Mouse (Mus musculus) midbrain, embryonic 16.5 days (tissue): ENCODE measurements around the gene Rnf17. TPM values are rescaled to one million over a fixed set of nuclear protein-coding genes. Genes with fewer than 3 reads are reported as not detected.

ENCODE experiments used
- ATAC-seq: fragments of 200-750 bp; cut with Nextera tagmentation; 2 replicates; pipeline ENCODE4 v1.8.0; 2017; ENCODE audit warnings: moderate TSS enrichment
- H3K27ac ChIP-seq: fragments of 300-500 bp; sonication (generic); 2 replicates; pipeline ENCODE4 v1.5.1; 2014; ENCODE audit warnings: mild to moderate bottlenecking, low read length, mixed read lengths
- H3K27me3 ChIP-seq: fragments of 300-500 bp; sonication (generic); 2 replicates; pipeline ENCODE4 v1.6.1; 2014; ENCODE audit warnings: low read depth, low read length, mixed read lengths; ENCODE audit not compliant: control insufficient read depth, insufficient read depth
- H3K36me3 ChIP-seq: fragments of 300-500 bp; sonication (generic); 2 replicates; pipeline ENCODE4 v1.6.1; 2014; ENCODE audit warnings: mild to moderate bottlenecking, low read length, moderate library complexity, mixed read lengths; ENCODE audit not compliant: control insufficient read depth, insufficient read depth
- H3K4me1 ChIP-seq: fragments of 300-500 bp; sonication (generic); 2 replicates; pipeline ENCODE4 v1.6.1; 2014; ENCODE audit warnings: mild to moderate bottlenecking, low read length, mixed read lengths; ENCODE audit not compliant: control insufficient read depth, insufficient read depth
- H3K4me2 ChIP-seq: fragments of 300-500 bp; sonication (generic); 2 replicates; pipeline ENCODE4 v1.6.1; 2014; ENCODE audit warnings: mild to moderate bottlenecking, low read length, mixed read lengths
- H3K4me3 ChIP-seq: fragments of 300-500 bp; sonication (generic); 2 replicates; pipeline ENCODE4 v1.5.1; 2014; ENCODE audit warnings: low read depth, mild to moderate bottlenecking, low read length, moderate library complexity, mixed read lengths
- H3K9ac ChIP-seq: fragments of 300-500 bp; sonication (generic); 2 replicates; pipeline ENCODE4 v1.6.1; 2014; ENCODE audit warnings: low read depth, low read length, mixed read lengths
- H3K9me3 ChIP-seq: fragments of 300-500 bp; sonication (generic); replicated peaks from 2 replicates; pipeline ENCODE4 v1.6.1; 2014; ENCODE audit warnings: mild to moderate bottlenecking, low read length, mixed read lengths; ENCODE audit not compliant: control insufficient read depth, poor library complexity, severe bottlenecking
- WGBS: fragments of 180-500 bp; shearing (Covaris S2); extraction: QIAGEN DNeasy Blood & Tissue Kit; methylation state at CpG from one replicate; pipeline ENCODE4 v1.1.7; 2014; 5-methylcytosine and 5-hydroxymethylcytosine counted together
- polyA plus RNA-seq: library from polyadenylated mRNA; unstranded; fragments of >200 nt; fragmentation: Nextera tagmentation; extraction: Ambion mirVana; gene quantifications from 2 replicates; pipeline ENCODE4 v1.2.1, GENCODE M21; 2015

Gene Rnf17
- polyA plus RNA-seq, 1 experiment from 2014 or later = 1.3 TPM

DNA sequence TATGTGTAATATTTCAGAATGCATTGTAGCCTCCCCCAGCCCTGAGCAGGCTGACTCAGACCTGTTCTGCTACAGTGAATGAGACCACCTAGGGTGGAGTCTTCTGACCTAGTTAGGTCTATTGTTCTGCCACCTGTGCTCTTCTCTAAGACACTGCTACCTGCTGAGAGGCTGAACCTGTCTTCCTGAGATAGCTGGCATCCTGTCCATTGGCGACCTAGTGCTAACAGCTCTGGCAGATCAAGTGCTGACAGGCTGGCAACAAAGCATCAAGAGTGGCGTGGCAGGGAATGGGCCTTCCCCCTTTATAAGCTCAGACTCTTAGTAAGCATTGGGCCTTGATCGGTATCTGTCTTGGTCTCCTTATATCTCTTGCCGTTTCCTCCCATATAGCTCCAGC is 148.6 kb downstream of the Rnf17 start:
- Histone ChIP-seq H3K9ac (no peak overlapping the region), H3K27me3 (no peaks in the 10 kb centered on the region), H3K4me2 (no peak overlapping the region), H3K9me3 (no peaks in the 10 kb centered on the region), H3K4me3 (no peak overlapping the region), H3K4me1 (no peaks in the 10 kb centered on the region), H3K27ac (no peak overlapping the region), H3K36me3 (no peaks in the 10 kb centered on the region)
- WGBS = 81% methylated on average over 4 of the region's 4 CpGs
- ATAC-seq = no peak

GRCm38 (mm10) chr14:56552924-56553323 is 150.5 kb downstream of the Rnf17 start:
- no peak overlapping the region for H3K4me2 ChIP-seq
- no peaks in the 10 kb centered on the region for H3K36me3 ChIP-seq
- no peak for ATAC-seq
- no peaks in the 10 kb centered on the region for H3K4me1 ChIP-seq
- 94% methylated on average over 6 of the region's 6 CpGs for WGBS
- H3K9me3 ChIP-seq = no peaks in the 10 kb centered on the region
- no peak overlapping the region for H3K27ac ChIP-seq
- H3K4me3 ChIP-seq = no peak overlapping the region
- no peak overlapping the region for H3K9ac ChIP-seq
- no peaks in the 10 kb centered on the region for H3K27me3 ChIP-seq

- no peaks in the 10 kb centered on the region for H3K27me3 ChIP-seq
- no peaks in the 10 kb centered on the region for H3K4me1 ChIP-seq
- H3K4me3 ChIP-seq = no peak overlapping the region
- no peak overlapping the region for H3K27ac ChIP-seq
- H3K9ac ChIP-seq = no peak overlapping the region
- H3K9me3 ChIP-seq = no peaks in the 10 kb centered on the region
- WGBS = 92% methylated on average over 7 of the region's 7 CpGs
- H3K36me3 ChIP-seq = no peaks in the 10 kb centered on the region
- no peak overlapping the region for H3K4me2 ChIP-seq
- no peak for ATAC-seq
These were observed 150.9 kb downstream of the Rnf17 start for GRCm38 (mm10) chr14:56553331-56553730.

DNA sequence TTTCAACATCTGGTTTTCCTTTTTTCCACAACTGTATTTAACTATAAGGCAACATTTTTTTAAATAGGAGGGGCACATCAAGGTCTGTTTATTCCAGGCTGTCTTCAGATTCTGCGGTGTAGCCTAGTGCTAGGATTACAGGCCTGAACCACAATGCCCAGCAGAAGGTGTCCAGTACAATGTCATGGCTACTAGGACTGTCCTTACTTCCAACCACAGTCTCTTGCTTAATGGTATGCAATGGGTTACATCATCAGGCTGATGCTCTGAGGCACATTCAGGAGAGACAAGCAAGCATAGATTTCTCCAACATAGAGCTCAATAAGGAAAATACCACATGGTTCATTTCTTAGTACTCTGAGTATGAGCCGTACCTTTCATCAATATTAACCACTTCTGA is 152.3 kb downstream of the Rnf17 start:
- Histone ChIP-seq H3K4me3 (no peak overlapping the region), H3K36me3 (no peaks in the 10 kb centered on the region), H3K4me2 (no peak overlapping the region), H3K9ac (no peak overlapping the region), H3K4me1 (no peaks in the 10 kb centered on the region), H3K27ac (no peak overlapping the region), H3K27me3 (no peaks in the 10 kb centered on the region), H3K9me3 (no peaks in the 10 kb centered on the region)
- 97% methylated on average over 2 of the region's 2 CpGs for WGBS
- ATAC-seq = no peak

DNA sequence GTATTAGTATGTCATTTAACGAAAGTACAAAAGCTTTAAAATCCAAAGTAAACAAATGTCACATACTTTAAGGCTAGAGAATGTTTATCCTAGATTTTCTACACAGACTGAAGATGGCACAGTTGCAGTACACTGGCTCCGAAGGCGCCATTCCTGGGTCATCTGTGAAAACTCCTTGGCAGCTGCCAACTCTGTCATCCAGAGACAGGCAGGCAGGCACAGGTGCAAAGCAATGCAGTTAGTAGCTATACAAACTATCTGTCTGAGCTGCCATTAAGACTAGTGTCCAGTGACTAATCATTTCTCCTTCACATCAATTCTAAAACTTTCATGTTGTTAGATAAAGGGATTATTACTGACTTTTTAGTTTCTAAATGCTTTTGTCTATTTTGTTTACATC is 156.8 kb downstream of the Rnf17 start:
- H3K9ac ChIP-seq = no peak overlapping the region
- WGBS = 93% methylated on average over 3 of the region's 3 CpGs
- no peaks in the 10 kb centered on the region for H3K27me3 ChIP-seq
- no peaks in the 10 kb centered on the region for H3K9me3 ChIP-seq
- ATAC-seq = no peak
- no peak overlapping the region for H3K4me2 ChIP-seq
- H3K36me3 ChIP-seq = no peaks in the 10 kb centered on the region
- no peak overlapping the region for H3K27ac ChIP-seq
- H3K4me3 ChIP-seq = no peak overlapping the region
- no peaks in the 10 kb centered on the region for H3K4me1 ChIP-seq

GRCm38 (mm10) chr14:56567476-56567875 is 165.1 kb downstream of the Rnf17 start:
- H3K4me3 ChIP-seq = no peak overlapping the region
- 0 out of 2 replicates have a peak, but pooled peaks cover 1% of the 10 kb centered on the region for H3K4me1 ChIP-seq
- 85% methylated on average over 7 of the region's 7 CpGs for WGBS
- H3K27me3 ChIP-seq = no peaks in the 10 kb centered on the region
- ATAC-seq = no peak
- no peak overlapping the region for H3K4me2 ChIP-seq
- H3K27ac ChIP-seq = no peak overlapping the region
- no peaks in the 10 kb centered on the region for H3K36me3 ChIP-seq
- H3K9me3 ChIP-seq = no peaks in the 10 kb centered on the region
- H3K9ac ChIP-seq = no peak overlapping the region

DNA sequence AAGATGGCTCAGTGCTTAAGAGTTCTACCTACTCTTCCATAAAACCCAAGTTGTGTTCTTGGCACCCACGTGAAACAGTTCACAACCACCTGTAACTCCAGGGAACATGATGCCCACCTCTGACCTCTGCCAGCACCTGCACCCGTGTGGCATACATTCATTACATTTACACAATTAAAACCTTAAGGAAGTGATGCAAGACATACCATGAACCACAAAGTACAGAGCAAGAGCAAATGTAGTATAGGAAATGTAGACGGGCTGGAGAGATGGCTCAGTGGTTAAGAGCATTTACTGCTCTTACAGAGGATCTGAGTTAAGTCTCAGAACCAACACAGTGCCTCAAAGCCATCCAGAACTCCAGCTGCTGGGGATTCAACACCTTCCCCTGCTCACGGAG is 166.7 kb downstream of the Rnf17 start:
- Histone ChIP-seq H3K27me3 (peaks cover 1% of the 10 kb centered on the region; the same call in 1 of the 2 replicates), H3K9me3 (no peaks in the 10 kb centered on the region), H3K4me1 (0 out of 2 replicates have a peak, but pooled peaks cover 4% of the 10 kb centered on the region), H3K27ac (no peak overlapping the region), H3K4me2 (no peak overlapping the region), H3K9ac (no peak overlapping the region), H3K4me3 (no peak overlapping the region), H3K36me3 (no peaks in the 10 kb centered on the region)
- 86% methylated on average over 4 of the region's 4 CpGs for whole genome bisulfite sequencing
- ATAC-seq = no peak

DNA sequence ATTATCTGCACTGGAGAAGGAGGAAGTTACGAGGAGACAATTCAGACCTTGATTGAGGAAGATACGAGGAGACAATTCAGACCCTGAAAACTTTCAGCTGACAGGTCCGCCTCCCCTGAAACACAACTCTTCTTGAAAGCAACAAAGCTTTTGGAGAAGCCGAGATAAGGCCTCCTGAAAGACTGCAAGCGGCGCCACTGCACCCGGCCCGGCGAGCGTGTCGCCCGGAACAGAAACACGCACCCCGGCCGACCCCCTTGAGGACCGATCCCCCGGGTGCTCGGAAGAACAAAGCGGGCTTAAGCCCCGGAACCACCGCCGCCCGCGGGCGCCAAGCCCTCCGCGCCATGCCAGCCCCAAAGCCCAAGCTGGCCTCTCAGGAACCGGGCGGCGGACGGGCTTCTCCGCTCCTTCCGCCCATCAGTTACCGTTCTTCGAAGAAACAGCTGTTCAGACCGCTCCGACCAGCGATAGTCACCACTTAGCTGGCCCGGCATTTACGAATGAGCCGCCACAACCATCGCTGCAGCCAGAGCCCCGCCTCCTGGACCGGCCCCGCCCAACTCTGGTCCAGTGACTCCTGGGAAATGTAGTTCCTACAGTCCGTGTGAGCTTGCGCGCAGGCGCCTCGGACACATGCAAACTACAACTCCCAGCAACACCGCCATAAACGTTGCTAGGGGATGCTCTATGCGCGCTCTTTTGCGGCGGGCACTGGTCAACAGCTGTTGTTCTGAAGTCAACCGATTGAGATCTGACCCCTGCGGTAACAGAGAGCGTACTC is 169.1 kb downstream of the Rnf17 start:
- no peaks in the 10 kb centered on the region for H3K9me3 ChIP-seq
- ATAC-seq = peak; percentile 100
- peaks cover 5% of the 10 kb centered on the region; the same call in 1 of the 2 replicates for H3K27me3 ChIP-seq
- peak overlapping the region; percentile 66 for H3K9ac ChIP-seq
- 0 out of 2 replicates have a peak, but pooled peaks cover 4% of the 10 kb centered on the region for H3K4me1 ChIP-seq
- peak overlapping the region; percentile 74 for H3K27ac ChIP-seq
- H3K4me2 ChIP-seq = peak overlapping the region; percentile 68
- WGBS = under 1% methylated on average over 59 of the region's 59 CpGs
- no peaks in the 10 kb centered on the region for H3K36me3 ChIP-seq
- peak overlapping the region; percentile 57 for H3K4me3 ChIP-seq

- Histone ChIP-seq H3K4me2 (peak overlapping the region; percentile 54), H3K27me3 (peaks cover 5% of the 10 kb centered on the region; the same call in 1 of the 2 replicates), H3K4me3 (peak overlapping the region; percentile 57), H3K9ac (peak overlapping the region; percentile 66), H3K4me1 (0 out of 2 replicates have a peak, but pooled peaks cover 4% of the 10 kb centered on the region), H3K36me3 (no peaks in the 10 kb centered on the region), H3K9me3 (no peaks in the 10 kb centered on the region), H3K27ac (no peak overlapping the region)
- ATAC-seq = no peak
- WGBS = 68% methylated on average over 2 of the region's 2 CpGs
These were observed 170.2 kb downstream of the Rnf17 start for GRCm38 (mm10) chr14:56572546-56572945.
